Mouse (Mus musculus) hindbrain, embryonic 14.5 days (tissue): ENCODE results near the gene Gm45337. TPM values are rescaled to one million over a fixed set of nuclear protein-coding genes. Genes with fewer than 3 reads are reported as not detected.
"Not testable (repeated sequence)": the region's sequence is repeated elsewhere in the genome, so short reads cannot be mapped to it uniquely, and the experiment has no call there.

Experiments
- ATAC-seq: fragments of 200-750 bp; cut with Nextera tagmentation; 2 replicates; pipeline ENCODE4 v1.8.0; 2017; ENCODE audit warnings: moderate number of reproducible peaks, mild to moderate bottlenecking, moderate TSS enrichment, moderate library complexity; ENCODE audit not compliant: low FRiP score
- DNase-seq: peaks from one replicate; pipeline ENCODE4 v3.0.0-alpha.2; 2015; ENCODE audit warnings: low spot score
- H3K27ac ChIP-seq: fragments of 300-500 bp; sonication (generic); 2 replicates; pipeline ENCODE4 v1.5.1; 2014; ENCODE audit warnings: mild to moderate bottlenecking, moderate library complexity
- H3K27me3 ChIP-seq: fragments of 300-500 bp; sonication (generic); 2 replicates; pipeline ENCODE4 v1.6.1; 2014; ENCODE audit warnings: mild to moderate bottlenecking, low read length, mixed read lengths; ENCODE audit not compliant: control insufficient read depth, insufficient read depth
- H3K36me3 ChIP-seq: fragments of 300-500 bp; sonication (generic); replicated peaks from 2 replicates; pipeline ENCODE4 v1.6.1; 2014; ENCODE audit not compliant: control insufficient read depth, insufficient read depth
- H3K4me1 ChIP-seq: fragments of 300-500 bp; sonication (generic); replicated peaks from 2 replicates; pipeline ENCODE4 v1.6.1; 2014; ENCODE audit warnings: antibody characterized with exemption, low read length, mixed read lengths; ENCODE audit not compliant: control insufficient read depth, insufficient read depth
- H3K4me2 ChIP-seq: fragments of 300-500 bp; sonication (generic); replicated peaks from 2 replicates; pipeline ENCODE4 v1.6.1; 2014; ENCODE audit warnings: mild to moderate bottlenecking, moderate library complexity
- H3K4me3 ChIP-seq: fragments of 300-500 bp; sonication (generic); replicated peaks from 2 replicates; pipeline ENCODE4 v1.5.1; 2014; ENCODE audit warnings: mild to moderate bottlenecking, low read length
- H3K9ac ChIP-seq: fragments of 300-500 bp; sonication (generic); 2 replicates; pipeline ENCODE4 v1.6.1; 2014
- H3K9me3 ChIP-seq: fragments of 300-500 bp; sonication (generic); 2 replicates; pipeline ENCODE4 v1.6.1; 2016; ENCODE audit warnings: low read length; ENCODE audit not compliant: control insufficient read depth
- WGBS: fragments of 180-500 bp; shearing (Covaris S2); extraction: QIAGEN DNeasy Blood & Tissue Kit; methylation state at CpG from one replicate; pipeline ENCODE4 v1.1.7; 2014; 5-methylcytosine and 5-hydroxymethylcytosine counted together
- polyA plus RNA-seq: library from polyadenylated mRNA; unstranded; fragments of >200 nt; fragmentation: Nextera tagmentation; extraction: Ambion mirVana; gene quantifications from 2 replicates; pipeline ENCODE4 v1.2.1, GENCODE M21; 2014

The Gm45337 gene
- polyA plus RNA-seq, 1 experiment from 2014 or later, result 0.15 TPM

GRCm38 (mm10) chr7:142128843-142129242 is 15.6 kb downstream of the Gm45337 start:
- H3K9me3 ChIP-seq, result no peaks in the 10 kb centered on the region
- DNase-seq, result no peak
- no peak overlapping the region for H3K4me3 ChIP-seq
- WGBS, result 67% methylated on average over 4 of the region's 4 CpGs
- H3K27ac ChIP-seq, result no peak overlapping the region
- no peaks in the 10 kb centered on the region for H3K36me3 ChIP-seq
- no peak overlapping the region for H3K4me2 ChIP-seq
- no peak overlapping the region for H3K9ac ChIP-seq
- no peaks in the 10 kb centered on the region for H3K27me3 ChIP-seq
- no peak for ATAC-seq
- H3K4me1 ChIP-seq, result no peaks in the 10 kb centered on the region

GRCm38 (mm10) chr7:142120629-142121028 is 23.8 kb downstream of the Gm45337 start, which contains the start of gene Gm45618:
Gm45618 (minus strand) TSS chr7:142120729.
- H3K9me3 ChIP-seq, DNase-seq, H3K4me3 ChIP-seq, H3K27ac ChIP-seq, H3K4me1 ChIP-seq, H3K9ac ChIP-seq, H3K36me3 ChIP-seq, ATAC-seq, H3K4me2 ChIP-seq, H3K27me3 ChIP-seq: not testable (repeated sequence)
- 83% methylated on average over 1 of the region's 1 CpGs for WGBS

- no peak for DNase-seq
- 23% methylated on average over 5 of the region's 5 CpGs for WGBS
- Histone ChIP-seq H3K27me3 (no peaks in the 10 kb centered on the region), H3K9ac (no peak overlapping the region), H3K4me3 (no peak overlapping the region), H3K4me1 (no peaks in the 10 kb centered on the region), H3K36me3 (no peaks in the 10 kb centered on the region), H3K9me3 (no peaks in the 10 kb centered on the region), H3K27ac (no peak overlapping the region), H3K4me2 (no peak overlapping the region)
- ATAC-seq, result no peak
Measured at GRCm38 (mm10) chr7:142119632-142120031, 24.8 kb downstream of the Gm45337 start.

GRCm38 (mm10) chr7:142104747-142105146 is 39.7 kb downstream of the Gm45337 start:
- H3K4me1 ChIP-seq, result no peaks in the 10 kb centered on the region
- ATAC-seq (no peak), DNase-seq (no peak)
- H3K9ac ChIP-seq, result no peak overlapping the region
- H3K4me3 ChIP-seq, result no peak overlapping the region
- WGBS, result 59% methylated on average over 5 of the region's 5 CpGs
- H3K9me3 ChIP-seq, result no peaks in the 10 kb centered on the region
- no peaks in the 10 kb centered on the region for H3K27me3 ChIP-seq
- H3K27ac ChIP-seq, result no peak overlapping the region
- no peaks in the 10 kb centered on the region for H3K36me3 ChIP-seq
- H3K4me2 ChIP-seq, result no peak overlapping the region

GRCm38 (mm10) chr7:142097776-142098175 is 46.6 kb downstream of the Gm45337 start:
- no peak overlapping the region for H3K4me3 ChIP-seq
- WGBS, result 11% methylated on average over 9 of the region's 9 CpGs

GRCm38 (mm10) chr7:142096701-142097100 is 47.7 kb downstream of the Gm45337 start:
- Histone ChIP-seq H3K27me3 (peaks cover 6% of the 10 kb centered on the region; the same call in 1 of the 2 replicates), H3K4me2 (peak overlapping the region; percentile 72), H3K4me3 (no peak overlapping the region; the same call in 1 of the 2 replicates), H3K36me3 (no peaks in the 10 kb centered on the region), H3K27ac (no peak overlapping the region), H3K9ac (no peak overlapping the region), H3K4me1 (peaks cover 31% of the 10 kb centered on the region), H3K9me3 (no peaks in the 10 kb centered on the region)
- 77% methylated on average over 4 of the region's 4 CpGs for WGBS
- DNase-seq, result no peak
- no peak for ATAC-seq

More at GRCm38 (mm10) chr7:142097776-142098175, 46.6 kb downstream of the Gm45337 start:
- no peaks in the 10 kb centered on the region for H3K9me3 ChIP-seq
- peaks cover 21% of the 10 kb centered on the region for H3K4me1 ChIP-seq
- ATAC-seq (peak; percentile 73), DNase-seq (peak; percentile 87)
- peak overlapping the region; percentile 18; the same call in 1 of the 2 replicates for H3K4me2 ChIP-seq
- H3K36me3 ChIP-seq, result no peaks in the 10 kb centered on the region
- 0 out of 2 replicates have a peak overlapping the region, but pooled peaks have one; percentile 12 for H3K9ac ChIP-seq
- H3K27me3 ChIP-seq, result peaks cover 6% of the 10 kb centered on the region; the same call in 1 of the 2 replicates
- no peak overlapping the region for H3K27ac ChIP-seq

- ATAC-seq (peak; percentile 82), DNase-seq (peak; percentile 94)
- H3K9me3 ChIP-seq, result no peaks in the 10 kb centered on the region
- H3K4me2 ChIP-seq, result peak within 1 kb of the TSS; percentile 72
- H3K4me3 ChIP-seq, result peak within 1 kb of the TSS; percentile 92
- WGBS, result 1% methylated on average over 44 of the region's 63 CpGs
- H3K9ac ChIP-seq, result peak within 1 kb of the TSS; percentile 99
- H3K36me3 ChIP-seq, result no peaks in the 10 kb centered on the region
- H3K4me1 ChIP-seq, result peaks cover 45% of the 10 kb centered on the region
- peak within 1 kb of the TSS; percentile 97 for H3K27ac ChIP-seq
- peaks cover 6% of the 10 kb centered on the region; the same call in 1 of the 2 replicates for H3K27me3 ChIP-seq
Measured at GRCm38 (mm10) chr7:142095183-142095931, 49.0 kb downstream of the Gm45337 start, which contains the start of gene Dusp8. Dusp8 (minus strand) TSS chr7:142095843.

GRCm38 (mm10) chr7:142094301-142095143 is 49.9 kb downstream of the Gm45337 start:
- H3K9me3 ChIP-seq, result no peaks in the 10 kb centered on the region
- peak overlapping the region; percentile 99 for H3K9ac ChIP-seq
- ATAC-seq (peak; percentile 25; the same call in 1 of the 2 replicates), DNase-seq (peak; percentile 59)
- peaks cover 5% of the 10 kb centered on the region; the same call in 1 of the 2 replicates for H3K36me3 ChIP-seq
- peak overlapping the region; percentile 72 for H3K4me2 ChIP-seq
- peak overlapping the region; percentile 97 for H3K27ac ChIP-seq
- H3K27me3 ChIP-seq, result peaks cover 6% of the 10 kb centered on the region; the same call in 1 of the 2 replicates
- WGBS, result under 1% methylated on average over 81 of the region's 89 CpGs
- H3K4me1 ChIP-seq, result peaks cover 53% of the 10 kb centered on the region
- peak overlapping the region; percentile 92 for H3K4me3 ChIP-seq
